Mouse (Mus musculus): ENCODE measurements at regions not wholly inside any gene's neighbourhood (a gene's known extent, or its start where the extent isn't known, plus 50 kb on each side); places are given as distances from the start of the nearest gene placed in this dataset.

GRCm38 (mm10) chr10:117554533-117554932, 74.8 kb upstream of the Cpm start:
- no peak for DNase-seq

DNA sequence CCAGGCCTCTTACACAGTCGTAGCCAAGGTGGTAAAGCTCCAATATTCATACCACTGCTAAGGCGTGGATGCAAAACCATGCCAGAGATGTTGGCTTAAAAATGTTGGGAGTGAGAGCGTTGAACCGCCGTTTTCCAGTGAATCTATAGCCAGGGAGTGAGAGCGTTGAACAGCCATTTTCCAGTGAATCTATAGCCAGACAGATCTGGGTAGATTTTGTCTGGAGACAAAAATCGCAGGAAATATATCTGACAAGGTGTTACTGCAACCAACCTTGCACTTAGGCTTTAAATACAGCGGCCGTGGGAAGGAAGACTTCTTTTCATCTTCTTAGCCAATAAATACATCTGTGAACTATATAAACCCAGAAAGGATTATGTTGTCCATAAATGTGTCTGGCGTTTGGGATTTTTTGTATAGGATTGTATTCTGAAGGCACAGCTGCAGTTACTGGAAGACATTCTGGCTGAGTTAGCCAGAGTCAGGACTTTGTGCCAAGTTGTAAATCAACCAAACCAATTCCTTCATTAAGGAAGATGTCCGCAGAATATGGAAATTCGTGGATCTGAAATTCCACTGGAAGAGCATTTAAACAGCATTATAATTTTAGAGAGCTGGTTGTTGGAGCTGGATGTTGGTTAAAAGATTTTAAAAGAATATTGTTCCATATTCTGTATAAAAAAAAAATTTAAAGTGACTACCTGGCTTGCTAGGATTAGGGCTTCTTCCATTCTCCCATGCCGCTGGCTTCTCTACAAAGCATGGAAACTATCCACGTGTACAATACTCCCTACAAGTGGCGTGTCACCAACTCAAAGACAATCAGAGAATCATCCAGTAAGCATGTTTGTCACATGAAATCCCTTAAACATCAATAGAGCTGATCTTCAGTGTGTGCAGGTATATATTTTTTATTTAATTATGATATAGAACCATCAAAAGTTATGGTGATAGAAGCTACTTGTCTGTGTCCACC, 75.8 kb upstream of the Cpm start:
- DNase-seq = no peak

- DNase-seq = no peak
These were observed 77.1 kb upstream of the Cpm start for GRCm38 (mm10) chr10:117552049-117552652.

DNA sequence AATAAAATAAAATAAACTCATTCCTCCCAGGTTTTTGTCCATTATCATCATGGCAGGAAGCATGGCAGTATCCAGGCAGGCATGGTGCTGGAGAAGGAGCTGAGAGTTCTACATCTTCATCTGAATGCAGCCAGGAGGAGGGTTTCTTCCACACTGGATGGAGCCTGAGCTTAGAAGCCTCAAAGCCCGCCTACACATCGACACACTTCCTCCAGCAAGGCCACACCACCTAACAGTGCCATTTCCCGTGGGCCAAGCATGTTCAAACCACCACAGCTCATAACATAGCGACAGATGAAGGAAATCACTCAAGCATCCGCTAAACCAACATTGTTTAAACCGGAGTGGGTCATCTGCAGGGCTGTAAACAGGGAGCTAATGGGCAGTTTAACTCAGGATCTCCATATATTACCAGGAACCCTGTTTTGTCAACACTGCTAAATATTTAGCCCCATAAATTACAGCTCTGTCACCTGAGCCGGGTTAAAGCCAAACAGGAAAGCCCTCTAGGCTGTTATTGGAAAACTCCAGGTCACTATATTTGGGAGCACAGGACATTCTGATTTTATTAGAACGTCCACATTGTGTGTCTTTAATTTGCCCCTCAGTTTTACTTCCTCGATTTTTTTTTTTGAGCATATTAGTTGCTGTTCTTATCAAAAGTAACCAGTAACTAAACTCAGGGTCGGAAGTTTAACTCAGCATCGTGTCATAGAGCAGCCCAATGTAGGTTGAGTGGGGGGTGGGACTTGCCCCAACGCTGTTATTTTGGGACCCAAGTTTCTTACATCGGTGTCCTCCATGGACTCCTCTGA, 77.9 kb upstream of the Cpm start:
- DNase-seq = no peak

- DNase-seq = no peak
These were observed 79.3 kb upstream of the Cpm start for GRCm38 (mm10) chr10:117549854-117550605.

DNA sequence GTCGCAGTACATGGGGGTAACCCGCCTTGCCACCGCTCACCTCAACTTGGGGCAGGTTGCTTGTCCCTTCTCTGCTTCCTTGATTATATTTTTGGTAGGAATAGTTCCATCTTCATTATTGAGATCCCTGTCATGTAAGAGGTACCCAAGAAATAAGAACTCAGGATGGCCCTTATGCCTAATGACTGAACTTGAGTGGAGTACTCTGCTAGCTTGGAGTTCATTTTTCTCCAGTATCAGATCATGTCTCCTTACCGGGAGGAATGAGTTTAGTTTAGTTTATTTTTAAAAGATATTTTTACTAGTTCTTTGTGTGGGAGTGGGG, 79.8 kb upstream of the Cpm start:
- DNase-seq = no peak

- no peak for DNase-seq
These were observed 80.4 kb upstream of the Cpm start for GRCm38 (mm10) chr10:117548775-117549505.

GRCm38 (mm10) chr10:117548262-117548661, 81.0 kb upstream of the Cpm start:
- no peak for DNase-seq

DNA sequence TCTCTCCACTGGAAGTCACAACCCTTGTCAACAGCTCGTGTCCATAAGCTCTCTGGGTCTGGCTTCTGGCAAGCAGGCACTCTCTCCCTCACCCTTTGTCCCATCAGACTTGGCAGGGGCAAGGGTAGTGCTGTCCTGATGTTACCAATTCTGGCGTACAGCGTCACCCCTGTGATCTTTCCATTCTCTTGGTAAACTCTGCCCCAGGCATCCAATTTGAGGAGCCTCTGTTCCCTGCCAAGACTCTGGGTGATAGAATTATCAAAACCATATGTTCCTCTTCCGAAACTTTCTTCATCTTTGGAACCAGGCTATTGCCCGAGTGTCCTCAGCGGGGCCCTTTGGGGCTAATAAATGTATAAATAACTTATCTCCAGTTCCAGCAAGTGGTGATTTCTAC, 82.0 kb upstream of the Cpm start:
- no peak for DNase-seq

DNA sequence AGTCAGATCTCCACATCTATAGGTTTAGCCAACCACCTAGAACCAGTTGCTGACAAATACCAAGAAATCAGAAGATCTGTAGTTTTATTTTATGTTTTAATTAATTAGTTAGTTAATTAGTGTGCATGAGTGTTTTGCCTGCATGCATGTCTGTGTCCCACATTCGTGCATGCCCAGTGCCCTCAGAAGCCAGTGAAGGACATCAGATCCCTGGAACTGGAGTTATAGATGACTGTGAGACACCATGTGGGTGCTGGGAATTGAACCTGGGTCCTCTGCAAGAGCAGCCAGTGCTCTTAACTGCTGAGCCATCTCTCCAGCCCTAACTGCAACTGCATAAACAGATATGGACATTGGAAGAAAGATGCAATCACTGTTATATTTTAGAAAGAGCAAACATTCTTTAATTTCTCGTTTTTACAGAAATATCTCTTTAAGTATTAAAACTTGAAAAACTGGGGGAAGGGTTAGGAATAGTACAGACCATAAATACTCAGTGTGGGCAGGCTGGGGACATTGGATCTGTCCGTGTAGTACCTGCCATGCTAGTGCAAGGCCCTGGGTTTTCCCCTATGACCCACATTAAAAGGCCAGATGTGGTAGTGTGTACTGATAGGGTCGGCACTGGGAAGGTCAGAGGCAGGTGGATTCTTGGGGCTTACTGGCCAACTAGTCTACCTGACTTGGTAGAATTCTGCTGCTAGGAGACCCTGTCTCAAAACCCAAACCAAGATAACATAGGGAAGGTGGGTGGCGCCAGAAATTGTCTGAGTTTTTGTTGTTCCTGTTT, 83.3 kb upstream of the Cpm start:
- DNase-seq = no peak

DNA sequence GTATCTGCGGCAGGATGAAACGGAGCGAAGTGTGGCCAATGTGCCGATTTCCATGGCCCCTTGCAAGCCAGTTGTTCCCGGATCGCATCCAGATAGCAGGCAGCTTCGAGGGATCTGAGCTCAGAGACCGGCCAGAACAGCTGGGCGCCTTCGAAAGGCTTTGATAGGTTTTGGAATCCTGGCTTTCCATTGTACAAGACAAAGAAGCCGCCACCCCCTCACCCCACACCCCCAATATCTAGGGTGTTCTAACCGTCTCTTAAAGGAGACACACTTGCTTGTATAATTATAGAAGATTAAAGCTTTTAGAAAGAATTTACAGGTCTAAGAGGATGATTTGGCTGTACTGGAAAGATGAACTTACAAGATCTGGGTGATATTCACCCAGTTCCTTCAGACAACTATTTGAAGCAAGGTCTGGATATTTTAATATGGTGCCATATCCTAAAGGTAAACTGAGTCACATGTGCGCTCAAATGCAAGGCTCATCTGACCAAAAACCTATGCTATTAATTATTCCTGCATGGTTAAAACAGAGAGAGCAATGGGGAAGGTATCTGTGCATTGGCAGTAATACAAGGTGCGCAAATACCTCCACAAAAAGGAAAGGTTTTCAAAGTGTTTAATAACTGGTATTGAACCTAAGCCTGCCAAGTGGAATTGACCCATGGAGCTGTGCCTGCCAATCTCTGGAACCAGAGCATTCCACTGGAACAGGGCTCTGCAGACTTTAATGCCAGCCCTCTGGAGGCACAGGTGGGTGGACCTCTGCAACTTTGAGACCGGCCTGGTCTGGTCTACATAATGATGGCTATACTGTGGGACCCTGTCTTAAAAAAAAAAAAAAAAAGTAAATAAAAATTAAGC, 84.4 kb upstream of the Cpm start:
- no peak for DNase-seq

- DNase-seq = no peak
These were observed 85.2 kb upstream of the Cpm start for GRCm38 (mm10) chr10:117543995-117544679.

DNA sequence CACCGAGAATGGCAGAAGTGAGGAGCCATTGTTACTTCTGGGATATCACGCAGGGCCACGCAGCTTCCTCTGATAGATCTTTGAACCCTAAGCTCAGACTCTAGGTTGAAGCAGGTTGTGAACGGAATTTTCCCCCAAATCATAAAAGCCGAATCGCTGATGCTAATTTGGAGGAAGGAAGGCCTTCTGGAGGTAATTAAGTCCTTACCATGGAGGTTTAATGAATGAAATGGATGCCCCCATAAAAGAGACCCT, 85.7 kb upstream of the Cpm start:
- no peak for DNase-seq

DNA sequence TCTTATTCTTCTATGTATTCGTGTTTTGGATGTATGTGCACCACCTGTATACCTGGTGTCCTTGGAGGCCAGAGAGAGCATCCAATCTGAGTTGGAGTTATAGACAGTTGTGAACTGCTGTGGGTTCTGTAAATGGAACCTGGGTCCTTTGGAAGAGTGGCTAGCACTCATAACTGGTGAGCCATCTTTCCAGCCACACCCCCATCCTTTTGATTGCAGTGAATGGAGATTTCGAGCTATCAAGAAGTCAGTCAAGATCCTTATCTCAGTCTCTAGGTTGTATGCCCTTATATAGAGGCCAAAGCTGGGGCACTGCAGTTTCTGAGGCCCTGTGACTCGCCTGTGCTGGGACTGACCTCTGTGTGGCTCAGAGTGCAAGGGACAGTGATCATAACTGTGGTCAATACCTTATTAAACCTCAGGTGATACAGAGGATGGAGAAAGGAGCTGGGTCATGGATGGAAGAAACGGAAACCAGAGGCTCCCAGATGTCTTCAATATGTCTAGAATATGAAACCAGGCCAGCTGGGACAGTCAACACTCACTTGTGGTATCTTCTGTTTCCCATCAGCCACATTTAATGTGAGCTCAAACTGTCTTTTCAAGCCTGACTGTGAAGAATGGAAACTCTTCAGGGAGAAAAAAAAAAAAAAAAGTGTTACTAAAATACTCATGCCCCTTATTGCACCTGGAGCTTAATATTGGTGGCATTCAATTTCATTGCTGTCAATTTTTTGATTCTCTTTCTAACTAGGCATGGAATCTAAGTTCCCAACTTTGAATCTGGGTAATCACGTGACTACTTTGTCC, 86.2 kb upstream of the Cpm start:
- DNase-seq = no peak

GRCm38 (mm10) chr10:117542351-117542750, 86.9 kb upstream of the Cpm start:
- no peak for DNase-seq

GRCm38 (mm10) chr10:117541487-117541886, 87.8 kb upstream of the Cpm start:
- no peak for DNase-seq

GRCm38 (mm10) chr10:117540747-117541398, 88.4 kb upstream of the Cpm start:
- no peak for DNase-seq

DNA sequence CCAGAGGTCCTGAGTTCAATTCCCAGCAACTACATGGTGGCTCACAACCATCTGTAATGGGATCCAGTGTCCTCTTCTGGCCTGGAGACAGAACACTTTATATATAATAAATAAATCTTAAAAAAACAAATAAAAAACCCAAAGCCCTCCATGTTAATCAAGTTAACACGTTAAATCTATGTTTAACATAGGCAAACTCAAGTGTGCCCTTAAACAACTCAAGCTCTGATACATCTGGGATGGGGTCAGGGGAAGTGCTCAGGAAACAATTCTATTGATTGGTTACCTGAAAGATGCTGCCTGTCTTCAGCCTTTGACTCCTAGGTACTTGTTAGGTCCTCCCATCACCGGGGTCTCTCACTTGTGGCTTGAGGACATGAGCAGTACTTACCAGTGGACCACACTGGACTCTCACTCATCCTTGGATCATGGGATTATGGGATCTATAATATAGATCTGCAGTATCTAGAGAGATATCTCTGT, 89.1 kb upstream of the Cpm start:
- DNase-seq = no peak

Data from kidney, postnatal 36 days (tissue).